Mouse (Mus musculus): ENCODE results near the gene Dtnb. TPM values are rescaled to one million over a fixed set of nuclear protein-coding genes. Genes with fewer than 3 reads are reported as not detected.

Gene Dtnb
- total RNA-seq, 2 experiments from 2014 or later: 124 to 136 TPM

Small RNA genes lying within 50 kb of the gene (microRNA-seq; reads per million reads assigned to microRNA genes)
- gene Gm26050: 0 reads per million in 2 experiments

Other genes starting within 250 kb of the Dtnb start
- gene Kif3c, start 207.2 kb upstream of the Dtnb start, total RNA-seq (2021): 100 to 1,000 TPM; 176 to 177 TPM
- 10 to 100 TPM; 26.9 to 28.6 TPM for gene Asxl2, start 145.5 kb upstream of the Dtnb start, total RNA-seq (2021)
- 10 to 100 TPM; 86.7 to 94.0 TPM for gene Dnmt3a, start 233.6 kb downstream of the Dtnb start, total RNA-seq (2021)

Data from left cerebral cortex, adult 18-20 months (tissue).